Mouse (Mus musculus): Measurements from ENCODE around the gene Serpinh1. TPM values are rescaled to one million over a fixed set of nuclear protein-coding genes. Genes with fewer than 3 reads are reported as not detected.

The Serpinh1 gene
- total RNA-seq (2023), result 0.70 TPM

GRCm38 (mm10) chr7:99352526-99353400, at the start of gene Serpinh1:
Serpinh1 (minus strand) TSS chr7:99353239.

GRCm38 (mm10) chr7:99381214-99382087, 28.4 kb upstream of the Serpinh1 start, which contains the start of gene Gdpd5:
Gdpd5 (plus strand) TSS chr7:99381414.

Other genes with a start within 250 kb of the Serpinh1 start
- 116 TPM for gene Uvrag, start 212.1 kb downstream of the Serpinh1 start, total RNA-seq (2023)
- gene Dgat2, start 170.5 kb downstream of the Serpinh1 start, total RNA-seq (2023), result 1.4 TPM
- gene Mogat2, start 114.6 kb downstream of the Serpinh1 start, total RNA-seq (2023), result not detected
- gene Map6, start 85.8 kb downstream of the Serpinh1 start, total RNA-seq (2023), result 1.8 TPM
- 4.1 TPM for gene Gdpd5, start 28.2 kb upstream of the Serpinh1 start, total RNA-seq (2023)
- gene Klhl35, start 112.8 kb upstream of the Serpinh1 start, total RNA-seq (2023), result 2.3 TPM
- gene Rps3, start 130.5 kb upstream of the Serpinh1 start, total RNA-seq (2023), result 1,636 TPM
- gene Arrb1, start 182.2 kb upstream of the Serpinh1 start, total RNA-seq (2023), result 86.8 TPM